Mouse (Mus musculus) G1E (cell line): ENCODE results near the gene Trrap.
"Not testable (repeated sequence)": the region's sequence is repeated elsewhere in the genome, so short reads cannot be mapped to it uniquely, and the experiment has no call there.

Source experiments
- CTCF ChIP-seq: IDR thresholded peaks from 2 replicates; pipeline ENCODE4 v1.5.1; 2012; ENCODE audit warnings: low read depth, low read length, inconsistent platforms, mixed read lengths
- GATA1 ChIP-seq: IDR thresholded peaks from 2 replicates; pipeline ENCODE4 v1.6.1; 2012; ENCODE audit warnings: borderline replicate concordance, low read length, inconsistent platforms, mixed read lengths
- GATA2 ChIP-seq: IDR thresholded peaks from 2 replicates; pipeline ENCODE4 v1.6.1; 2012; ENCODE audit warnings: low read depth, low read length, inconsistent platforms, borderline replicate concordance
- POLR2AphosphoS5 ChIP-seq: IDR thresholded peaks from 2 replicates; pipeline ENCODE4 v1.6.1; 2012; ENCODE audit warnings: low read depth, low read length, inconsistent platforms; ENCODE audit not compliant: insufficient replicate concordance
- TAL1 ChIP-seq: conservative IDR thresholded peaks from 2 replicates; pipeline ENCODE4 v1.6.1; 2012; ENCODE audit warnings: low read depth, low read length, inconsistent platforms, mixed read lengths

- TF ChIP-seq CTCF, TAL1, GATA1, POLR2AphosphoS5, GATA2: not testable (repeated sequence)
Observed at GRCm38 (mm10) chr5:144767106-144767798, at the start of gene Trrap.
